25 mouse cellular contexts compared by ENCODE assay signal in the genomic region with DNA sequence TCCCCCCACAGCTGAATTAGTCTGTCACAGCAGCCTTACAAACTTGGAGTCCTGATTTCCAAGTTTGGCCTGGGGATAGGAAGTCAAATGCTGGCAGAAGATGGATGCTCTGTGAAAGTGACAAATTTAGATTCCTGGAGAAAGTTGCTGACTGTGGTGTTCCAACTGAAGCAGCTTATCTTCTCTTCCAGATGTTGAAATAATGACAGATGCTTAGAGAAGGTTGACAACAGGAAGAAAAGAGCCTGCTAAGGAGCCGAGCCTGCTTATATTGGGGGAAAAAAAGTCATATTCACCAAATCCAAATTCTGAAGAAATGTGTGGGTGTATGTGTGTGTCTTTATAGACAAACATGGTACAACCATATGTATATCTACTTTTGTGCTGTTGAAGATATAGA.
"Had no signal": no experiment of that assay in that cellular context is flagged by ENCODE, and none has a peak within 500 bp of the region (broad histone marks: within the 10 kb centered on the region; RNA-seq: fewer than 3 reads in every experiment).

No protein-coding gene starts in this region.

- H3K36me3 ChIP-seq: heart, embryonic 13.5 days; heart, embryonic 15.5 days; hindbrain, embryonic 13.5 days; hindbrain, embryonic 15.5 days; kidney, embryonic 15.5 days; limb, embryonic 10.5 days; limb, embryonic 12.5 days had no signal

- H3K9ac ChIP-seq: heart, embryonic 13.5 days; heart, embryonic 15.5 days; hindbrain, embryonic 13.5 days; hindbrain, embryonic 15.5 days; kidney, embryonic 15.5 days; limb, embryonic 12.5 days; liver, embryonic 14.5 days had no signal

- H3K27ac ChIP-seq: heart, adult 2 months; heart, embryonic 13.5 days; heart, embryonic 15.5 days; hindbrain, embryonic 13.5 days; hindbrain, embryonic 15.5 days; hindbrain, postnatal 0 days; kidney, embryonic 15.5 days; kidney, postnatal 0 days; left cerebral cortex, adult 2 months; limb, embryonic 10.5 days; limb, embryonic 12.5 days; liver, embryonic 14.5 days had no signal

- ATAC-seq: hindbrain, postnatal 0 days; intestine, embryonic 16.5 days had no signal

- DNase-seq: gastrocnemius, postnatal 14 days; gastrocnemius, postnatal 36 days; heart, adult 11 months; heart, adult 2 months; heart, postnatal 14 days; heart, postnatal 36 days; kidney, adult 11 months; kidney, adult 2 months; kidney, adult 9 months; kidney, postnatal 14 days; kidney, postnatal 36 days; layer of hippocampus, adult 9-11 months had no signal

- H3K4me1 ChIP-seq: heart, embryonic 13.5 days; heart, embryonic 15.5 days; hindbrain, embryonic 13.5 days; hindbrain, embryonic 15.5 days; kidney, embryonic 15.5 days; limb, embryonic 10.5 days; limb, embryonic 12.5 days had no signal

- H3K27me3 ChIP-seq: heart, embryonic 13.5 days; heart, embryonic 15.5 days; hindbrain, embryonic 13.5 days; hindbrain, embryonic 15.5 days; kidney, embryonic 15.5 days; limb, embryonic 12.5 days had no signal

- H3K4me2 ChIP-seq: heart, embryonic 11.5 days; heart, embryonic 13.5 days; heart, embryonic 15.5 days; hindbrain, embryonic 13.5 days; hindbrain, embryonic 15.5 days; kidney, embryonic 15.5 days; limb, embryonic 12.5 days had no signal

- H3K4me3 ChIP-seq: heart, adult 2 months; heart, embryonic 13.5 days; heart, embryonic 15.5 days; hindbrain, embryonic 13.5 days; hindbrain, embryonic 15.5 days; kidney, embryonic 15.5 days; left cerebral cortex, adult 2 months; limb, embryonic 10.5 days; limb, embryonic 12.5 days had no signal

- H3K9me3 ChIP-seq: heart, embryonic 13.5 days; heart, embryonic 15.5 days; hindbrain, embryonic 13.5 days; hindbrain, embryonic 15.5 days; kidney, embryonic 15.5 days; limb, embryonic 10.5 days; limb, embryonic 12.5 days had no signal
